Mouse (Mus musculus) MEL (cell line): ENCODE measurements around the gene Ell.

Experiments
- CHD2 ChIP-seq: IDR thresholded peaks from 2 replicates; pipeline ENCODE4 v1.6.1; 2011; ENCODE audit warnings: low read length, improper control_type of control experiment
- CTCF ChIP-seq, 3 experiments: IDR thresholded peaks in 2 of 3; conservative IDR thresholded peaks in 1 of 3; 2 replicates each; pipeline ENCODE4 v1.5.1; 2011 to 2012; ENCODE audit warnings: low read length in 3 of 3, low read depth in 2 of 3, mild to moderate bottlenecking in 2 of 3, improper control_type of control experiment in 1 of 3, inconsistent platforms in 1 of 3, mixed read lengths in 1 of 3, moderate library complexity in 1 of 3; ENCODE audit not compliant: control insufficient read depth in 1 of 3, insufficient read depth in 1 of 3, poor library complexity in 1 of 3, severe bottlenecking in 1 of 3
- EP300 ChIP-seq, 2 experiments: IDR thresholded peaks; 2 replicates each; pipeline ENCODE4 v1.6.1; 2011; ENCODE audit warnings: improper control_type of control experiment in 2 of 2, low read length in 2 of 2, low read depth in 1 of 2, mild to moderate bottlenecking in 1 of 2
- HCFC1 ChIP-seq: IDR thresholded peaks from 2 replicates; pipeline ENCODE4 v1.6.1; 2012; ENCODE audit warnings: low read depth, mild to moderate bottlenecking, inconsistent platforms, low read length, improper control_type of control experiment, moderate library complexity
- JUND ChIP-seq: IDR thresholded peaks from 2 replicates; pipeline ENCODE4 v1.6.1; 2011; ENCODE audit warnings: low read depth, mild to moderate bottlenecking, improper control_type of control experiment, low read length
- NRF1 ChIP-seq: IDR thresholded peaks from 2 replicates; pipeline ENCODE4 v1.6.1; 2014; ENCODE audit warnings: low read depth, mild to moderate bottlenecking, inconsistent platforms, low read length, improper control_type of control experiment, moderate library complexity; ENCODE audit not compliant: poor library complexity, insufficient read depth, severe bottlenecking
- POLR2A ChIP-seq, 2 experiments: IDR thresholded peaks; 2 replicates each; pipeline ENCODE4 v1.6.1; 2011 to 2012; ENCODE audit warnings: low read length in 2 of 2, mild to moderate bottlenecking in 2 of 2, control low read depth in 1 of 2, improper control_type of control experiment in 1 of 2, low read depth in 1 of 2, moderate library complexity in 1 of 2; ENCODE audit not compliant: control insufficient read depth in 1 of 2, insufficient read depth in 1 of 2, poor library complexity in 1 of 2
- POLR2AphosphoS5 ChIP-seq: IDR thresholded peaks from 2 replicates; pipeline ENCODE4 v1.6.1; 2012; ENCODE audit warnings: low read depth, borderline replicate concordance, mild to moderate bottlenecking, inconsistent platforms, low read length, moderate library complexity, mixed read lengths
- RAD21 ChIP-seq: IDR thresholded peaks from 2 replicates; pipeline ENCODE4 v1.6.1; 2011; ENCODE audit warnings: mild to moderate bottlenecking, low read depth, low read length, improper control_type of control experiment
- SMC3 ChIP-seq: IDR thresholded peaks from 2 replicates; pipeline ENCODE4 v1.6.1; 2011; ENCODE audit warnings: low read depth, low read length, improper control_type of control experiment
- TBP ChIP-seq: IDR thresholded peaks from 2 replicates; pipeline ENCODE4 v1.8.0; 2011; ENCODE audit warnings: low read depth, low read length, improper control_type of control experiment
- TCF12 ChIP-seq: IDR thresholded peaks from 2 replicates; pipeline ENCODE4 v1.6.1; 2014; ENCODE audit warnings: low read depth, mild to moderate bottlenecking, inconsistent platforms, low read length, improper control_type of control experiment, moderate library complexity
- USF1 ChIP-seq: IDR thresholded peaks from 2 replicates; pipeline ENCODE4 v1.6.1; 2014; ENCODE audit warnings: low read depth, mild to moderate bottlenecking, inconsistent platforms, low read length, improper control_type of control experiment, moderate library complexity
- ZC3H11A ChIP-seq: IDR thresholded peaks from 2 replicates; pipeline ENCODE4 v1.6.1; 2012; ENCODE audit warnings: low read depth, mild to moderate bottlenecking, inconsistent platforms, low read length, improper control_type of control experiment

- no peak for TF ChIP-seq USF1
- no peak for TF ChIP-seq POLR2A (IDR thresholded peaks at IDR 0.05; ENCODE audit: control insufficient read depth in 1 of 2, insufficient read depth in 1 of 2, low read depth in 1 of 2, low read length in 2 of 2, poor library complexity in 1 of 2)
- TF ChIP-seq JUND = no peak
- TF ChIP-seq POLR2AphosphoS5 = no peak; the same call in 1 of the 2 replicates
- no peak for TF ChIP-seq EP300 (IDR thresholded peaks at IDR 0.05; ENCODE audit: low read depth in 1 of 2, low read length in 2 of 2)
- TF ChIP-seq TCF12 = no peak
- TF ChIP-seq ZC3H11A = no peak
- TF ChIP-seq CTCF (IDR thresholded peaks at IDR 0.05 in 2 of 3, conservative IDR thresholded peaks at IDR 0.05 in 1 of 3; ENCODE audit: control insufficient read depth in 1 of 3, insufficient read depth in 1 of 3, low read depth in 2 of 3, low read length in 3 of 3, poor library complexity in 1 of 3, severe bottlenecking in 1 of 3) = no peak
- TF ChIP-seq RAD21 = no peak
- TF ChIP-seq HCFC1 = no peak
- TF ChIP-seq CHD2 = no peak
- TF ChIP-seq SMC3 = no peak
- TF ChIP-seq NRF1 = no peak
- no peak for TF ChIP-seq TBP
Observed at GRCm38 (mm10) chr8:70527111-70527511, 12.1 kb upstream of the Ell start.
